In genomic region chr13:37512781-37513180, GRCm38 (mm10) we compare ENCODE assay signal across 14 mouse cellular contexts.
DNase-seq lines count a peak whose midpoint lies in the region; ATAC-seq and TF ChIP-seq lines count a peak whose summit lies in the region.
"Had no signal": no experiment of that assay in that cellular context is flagged by ENCODE, and none has a peak within 500 bp of the region (broad histone marks: within the 10 kb centered on the region; RNA-seq: fewer than 3 reads in every experiment).

No protein-coding gene starts in this region.

- 63% methylated on average over 3 of the region's 3 CpGs for WGBS in heart, embryonic 13.5 days
- WGBS in stomach, embryonic 15.5 days: 51% methylated on average over 3 of the region's 3 CpGs
- 52% methylated on average over 3 of the region's 3 CpGs for WGBS in stomach, postnatal 0 days

- no peak for TF ChIP-seq CTCF in layer of hippocampus, adult 2 months (conservative IDR thresholded peaks at IDR 0.05)
- TF ChIP-seq CTCF in stomach, postnatal 0 days (IDR thresholded peaks at IDR 0.05; ENCODE audit: low read depth): no peak

- no peak overlapping the region for H3K4me2 ChIP-seq in heart, embryonic 13.5 days
- no peak overlapping the region for H3K4me2 ChIP-seq in stomach, embryonic 15.5 days
- H3K4me2 ChIP-seq in stomach, postnatal 0 days (replicated peaks; ENCODE audit: low read depth): no peak overlapping the region
- H3K4me2 ChIP-seq: forebrain, embryonic 15.5 days; kidney, embryonic 15.5 days; limb, embryonic 13.5 days had no signal

- peaks cover 40% of the 10 kb centered on the region for H3K4me1 ChIP-seq in heart, embryonic 13.5 days
- H3K4me1 ChIP-seq in stomach, embryonic 15.5 days: peaks cover 34% of the 10 kb centered on the region
- H3K4me1 ChIP-seq in stomach, postnatal 0 days (replicated peaks; ENCODE audit: control insufficient read depth, insufficient read depth): peaks cover 16% of the 10 kb centered on the region

- no peaks in the 10 kb centered on the region for H3K9me3 ChIP-seq in heart, embryonic 13.5 days
- H3K9me3 ChIP-seq in stomach, embryonic 15.5 days: no peaks in the 10 kb centered on the region
- no peaks in the 10 kb centered on the region for H3K9me3 ChIP-seq in stomach, postnatal 0 days (ENCODE audit: control insufficient read depth, low read length)
- H3K9me3 ChIP-seq: forebrain, embryonic 15.5 days; G1E; kidney, embryonic 15.5 days; limb, embryonic 13.5 days had no signal

- H3K27ac ChIP-seq in heart, embryonic 13.5 days (replicated peaks): 0 out of 2 replicates have a peak overlapping the region, but pooled peaks have one; percentile 6
- H3K27ac ChIP-seq in layer of hippocampus, adult 2 months: peak overlapping the region; percentile 51; the same call in 1 of the 2 replicates
- peak overlapping the region; percentile 48; the same call in 1 of the 2 replicates for H3K27ac ChIP-seq in stomach, embryonic 15.5 days
- H3K27ac ChIP-seq in stomach, postnatal 0 days (replicated peaks): no peak overlapping the region; the same call in 1 of the 2 replicates
- H3K27ac ChIP-seq: forebrain, embryonic 15.5 days; kidney, embryonic 15.5 days; limb, embryonic 13.5 days had no signal

- ATAC-seq in heart, embryonic 13.5 days (ENCODE audit: extremely low read depth, insufficient number of reproducible peaks, low FRiP score, low TSS enrichment): no peak
- ATAC-seq in stomach, embryonic 15.5 days (ENCODE audit: insufficient read depth, low FRiP score, low read depth): no peak
- ATAC-seq in stomach, postnatal 0 days (ENCODE audit: low FRiP score, low TSS enrichment): no peak
- ATAC-seq: forebrain, embryonic 15.5 days; hindbrain, embryonic 16.5 days had no signal

- H3K4me3 ChIP-seq in heart, embryonic 13.5 days: no peak overlapping the region
- H3K4me3 ChIP-seq in layer of hippocampus, adult 2 months: no peak overlapping the region
- H3K4me3 ChIP-seq in stomach, embryonic 15.5 days (replicated peaks): no peak overlapping the region
- no peak overlapping the region for H3K4me3 ChIP-seq in stomach, postnatal 0 days (ENCODE audit: low read depth, low read length)
- H3K4me3 ChIP-seq: forebrain, embryonic 15.5 days; kidney, embryonic 15.5 days; limb, embryonic 13.5 days had no signal

- DNase-seq in heart, adult 18-20 months: no peak
- no peak for DNase-seq in layer of hippocampus, adult 2 months (ENCODE audit: low spot score in 2 of 2)
- no peak for DNase-seq in layer of hippocampus, postnatal 36 days
- DNase-seq in stomach, postnatal 0 days (ENCODE audit: low spot score): no peak
- no peak for DNase-seq in right cerebral cortex, postnatal 10 days (ENCODE audit: low spot score in 2 of 2)
- DNase-seq: cerebellum, adult 2 months; thymus, adult 2 months had no signal

- no peak for TF ChIP-seq EP300 in stomach, postnatal 0 days (optimal IDR thresholded peaks at IDR 0.05)

- H3K9ac ChIP-seq in heart, embryonic 13.5 days: no peak overlapping the region
- no peak overlapping the region for H3K9ac ChIP-seq in stomach, embryonic 15.5 days
- H3K9ac ChIP-seq in stomach, postnatal 0 days (ENCODE audit: low read length): no peak overlapping the region
- H3K9ac ChIP-seq: forebrain, embryonic 15.5 days; kidney, embryonic 15.5 days; limb, embryonic 13.5 days had no signal

- H3K27me3 ChIP-seq in heart, embryonic 13.5 days (replicated peaks): no peaks in the 10 kb centered on the region
- H3K27me3 ChIP-seq in stomach, embryonic 15.5 days (replicated peaks): no peaks in the 10 kb centered on the region
- no peaks in the 10 kb centered on the region for H3K27me3 ChIP-seq in stomach, postnatal 0 days (ENCODE audit: control insufficient read depth, insufficient read depth, low read length)
- H3K27me3 ChIP-seq: forebrain, embryonic 15.5 days; kidney, embryonic 15.5 days; limb, embryonic 13.5 days had no signal

- no peaks in the 10 kb centered on the region for H3K36me3 ChIP-seq in heart, embryonic 13.5 days
- H3K36me3 ChIP-seq in stomach, embryonic 15.5 days: no peaks in the 10 kb centered on the region
- no peaks in the 10 kb centered on the region for H3K36me3 ChIP-seq in stomach, postnatal 0 days (ENCODE audit: control insufficient read depth, insufficient read depth, low read length)
- H3K36me3 ChIP-seq: forebrain, embryonic 15.5 days; G1E; kidney, embryonic 15.5 days; limb, embryonic 13.5 days had no signal
